Mouse (Mus musculus) olfactory bulb, adult 2 months (tissue): ENCODE results near the gene Camta1. TPM values are rescaled to one million over a fixed set of nuclear protein-coding genes. Genes with fewer than 3 reads are reported as not detected.

Experiments used
- H3K27ac ChIP-seq: fragments of 200-500 bp; 2 replicates; pipeline ENCODE4 v1.5.1; 2012; ENCODE audit warnings: low read depth, low read length; ENCODE audit not compliant: insufficient read depth
- H3K4me1 ChIP-seq: fragments of 200-500 bp; 2 replicates; pipeline ENCODE4 v1.6.1; 2012; ENCODE audit warnings: low read length; ENCODE audit not compliant: control insufficient read depth, insufficient read depth
- H3K4me3 ChIP-seq: fragments of 200-500 bp; 2 replicates; pipeline ENCODE4 v1.5.1; 2012; ENCODE audit warnings: mild to moderate bottlenecking, low read depth, low read length, moderate library complexity; ENCODE audit not compliant: insufficient read depth
- CTCF ChIP-seq: fragments of 200-500 bp; IDR thresholded peaks from 2 replicates; pipeline ENCODE4 v1.5.1; 2012; ENCODE audit warnings: low read depth, mild to moderate bottlenecking, low read length, moderate library complexity; ENCODE audit not compliant: insufficient read depth
- POLR2A ChIP-seq: fragments of 200-500 bp; IDR thresholded peaks from 2 replicates; pipeline ENCODE4 v1.6.1; 2012; ENCODE audit warnings: mild to moderate bottlenecking, low read depth, low read length, moderate library complexity; ENCODE audit not compliant: insufficient read depth
- WGBS: fragments of 180-500 bp; shearing (Covaris S2); methylation state at CpG from one replicate; pipeline ENCODE4 v1.1.7; 2018; 5-methylcytosine and 5-hydroxymethylcytosine counted together
- polyA plus RNA-seq: library from polyadenylated mRNA; stranded (reverse); fragments of >200 nt; gene quantifications from 2 replicates; pipeline ENCODE4 v1.2.4, GENCODE M21; 2012; ENCODE audit warnings: low replicate concordance; ENCODE audit not compliant: missing spikeins, insufficient read depth, insufficient read length

Camta1 gene
- polyA plus RNA-seq, 1 experiment, result 363 TPM

GRCm38 (mm10) chr4:151306311-151306765 is 555.3 kb downstream of the Camta1 start:
- no peak overlapping the region for H3K27ac ChIP-seq
- no peak overlapping the region for H3K4me3 ChIP-seq
- WGBS, result 83% methylated on average over 11 of the region's 11 CpGs
- H3K4me1 ChIP-seq, result peaks cover 12% of the 10 kb centered on the region
- TF ChIP-seq POLR2A, result no peak
- no peak for TF ChIP-seq CTCF

DNA sequence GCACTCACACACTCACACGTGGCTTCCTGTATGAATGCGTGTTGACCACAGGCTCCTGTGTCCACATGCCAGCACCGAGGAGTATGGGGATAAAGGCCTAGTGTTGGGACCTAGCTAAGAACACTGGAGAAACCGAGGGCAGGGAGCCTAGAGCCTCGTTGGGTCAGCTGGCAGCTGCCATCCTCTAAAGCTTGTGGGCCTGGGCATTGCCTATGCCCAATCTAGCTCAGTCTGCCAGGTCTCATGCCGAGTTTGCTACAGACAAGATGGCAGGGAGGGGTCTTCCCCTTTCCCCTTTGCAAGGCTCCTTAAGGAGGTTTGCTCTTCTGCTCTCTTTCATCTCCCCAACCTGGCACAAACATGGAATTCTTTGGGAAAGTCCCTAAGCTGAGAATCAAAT is 555.9 kb downstream of the Camta1 start:
- H3K27ac ChIP-seq, result no peak overlapping the region
- TF ChIP-seq CTCF (no peak), POLR2A (no peak)
- H3K4me3 ChIP-seq, result no peak overlapping the region
- H3K4me1 ChIP-seq, result peaks cover 16% of the 10 kb centered on the region
- WGBS, result 91% methylated on average over 6 of the region's 6 CpGs

- peaks cover 19% of the 10 kb centered on the region for H3K4me1 ChIP-seq
- 82% methylated on average over 3 of the region's 3 CpGs for WGBS
- H3K27ac ChIP-seq, result no peak overlapping the region
- no peak overlapping the region for H3K4me3 ChIP-seq
- TF ChIP-seq CTCF (no peak), POLR2A (no peak)
These were observed 557.7 kb downstream of the Camta1 start for GRCm38 (mm10) chr4:151303931-151304330.

DNA sequence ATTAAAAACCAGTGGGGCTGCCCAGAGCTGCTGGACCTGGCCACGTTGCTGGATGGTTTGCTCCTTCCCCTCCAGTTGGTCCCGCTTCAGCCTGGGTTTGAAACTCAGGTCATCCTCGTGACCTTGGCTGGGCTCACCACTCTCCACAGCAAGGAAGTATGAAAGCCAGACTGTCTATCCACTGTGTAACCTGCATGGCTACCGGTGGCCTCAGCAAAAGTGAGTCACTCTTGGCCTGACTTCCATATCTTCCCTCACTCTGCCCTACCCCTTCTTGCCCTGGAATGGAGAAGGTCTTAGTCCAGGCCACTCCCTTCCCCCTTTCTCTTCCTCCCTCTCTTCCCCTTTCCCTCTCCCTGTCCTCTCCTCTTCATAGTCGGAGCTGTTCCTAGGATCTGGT is 558.2 kb downstream of the Camta1 start:
- TF ChIP-seq CTCF (no peak), POLR2A (no peak)
- Histone ChIP-seq H3K4me1 (peaks cover 19% of the 10 kb centered on the region), H3K27ac (no peak overlapping the region), H3K4me3 (no peak overlapping the region)
- 87% methylated on average over 5 of the region's 5 CpGs for whole genome bisulfite sequencing

DNA sequence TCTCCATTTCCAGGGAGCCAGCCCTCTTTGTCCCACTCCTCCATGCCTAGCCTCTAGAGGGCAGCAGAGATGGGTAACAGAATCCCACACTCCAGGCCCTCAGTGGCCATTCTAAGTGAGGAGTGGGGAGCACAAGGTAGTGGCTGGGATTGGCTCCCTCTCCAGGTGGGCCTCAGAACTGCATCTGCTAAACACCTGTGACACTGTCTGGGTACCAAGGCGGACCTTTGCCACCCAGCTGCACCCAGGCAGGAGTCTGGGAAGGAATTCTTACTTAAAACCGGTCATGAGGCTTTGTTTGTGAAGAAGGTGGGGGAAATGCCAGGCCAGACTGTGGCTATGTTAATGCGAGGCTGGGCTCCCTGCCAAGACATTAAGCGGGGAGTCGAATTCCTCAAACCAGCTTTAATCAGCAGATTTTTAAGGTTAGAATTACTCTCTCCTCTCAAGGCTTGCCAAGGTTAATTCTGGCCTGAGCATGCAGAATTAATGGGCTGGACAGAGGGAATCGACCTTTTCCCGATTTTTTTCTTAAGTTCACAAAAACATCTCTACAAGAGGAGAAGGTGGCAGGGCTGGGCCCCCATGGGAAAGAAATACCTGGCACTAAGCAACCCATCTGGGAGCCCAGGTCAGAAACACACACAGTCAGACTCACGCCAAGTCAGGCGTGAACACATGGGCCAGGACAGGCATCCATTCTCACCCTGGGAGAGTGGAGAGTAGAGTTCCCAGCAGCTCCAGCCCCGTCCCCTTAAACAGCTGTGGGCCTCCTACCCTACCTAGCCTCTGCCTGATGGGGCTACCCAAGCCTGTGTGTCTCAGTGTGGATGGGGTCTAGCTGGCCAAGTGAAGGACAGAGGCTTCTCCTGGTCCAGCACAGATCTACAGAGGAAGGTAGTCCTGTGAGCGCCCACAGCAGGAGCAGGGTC is 559.2 kb downstream of the Camta1 start:
- 36% methylated on average over 11 of the region's 11 CpGs for WGBS
- no peak for TF ChIP-seq POLR2A
- TF ChIP-seq CTCF, result peak; percentile 43; the same call in 1 of the 2 replicates
- Histone ChIP-seq H3K27ac (no peak overlapping the region), H3K4me1 (peaks cover 19% of the 10 kb centered on the region), H3K4me3 (no peak overlapping the region)

- Histone ChIP-seq H3K4me1 (peaks cover 19% of the 10 kb centered on the region), H3K4me3 (no peak overlapping the region), H3K27ac (no peak overlapping the region)
- no peak for TF ChIP-seq POLR2A
- TF ChIP-seq CTCF, result no peak
- WGBS, result 80% methylated on average over 9 of the region's 9 CpGs
These were observed 560.3 kb downstream of the Camta1 start for GRCm38 (mm10) chr4:151301337-151301736.

DNA sequence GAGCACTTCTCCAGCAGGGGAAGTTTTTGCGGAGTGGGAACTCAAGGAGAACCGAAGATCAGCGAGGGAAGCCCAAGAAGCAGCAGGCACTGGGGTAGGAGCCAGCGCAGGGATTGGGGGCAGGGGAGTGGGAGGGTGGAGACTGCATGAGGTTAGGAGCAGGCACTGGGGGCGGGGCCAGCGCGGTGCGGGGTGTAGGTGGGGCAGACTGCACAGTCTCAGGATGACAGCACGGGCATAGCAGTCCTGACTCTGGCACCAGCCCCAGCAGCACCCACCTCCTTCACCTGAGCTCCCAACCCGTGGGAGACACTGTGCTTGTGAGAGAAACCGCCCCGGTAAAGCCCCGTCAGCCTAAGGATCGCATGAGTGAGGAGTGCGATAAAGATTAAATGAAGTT is 561.0 kb downstream of the Camta1 start:
- H3K4me3 ChIP-seq, result no peak overlapping the region
- H3K4me1 ChIP-seq, result peaks cover 21% of the 10 kb centered on the region
- no peak overlapping the region for H3K27ac ChIP-seq
- TF ChIP-seq POLR2A, result no peak
- TF ChIP-seq CTCF, result no peak
- WGBS, result 41% methylated on average over 15 of the region's 15 CpGs

GRCm38 (mm10) chr4:151295515-151296203 is 566.0 kb downstream of the Camta1 start:
- TF ChIP-seq POLR2A (no peak), CTCF (no peak)
- H3K27ac ChIP-seq, result no peak overlapping the region
- no peak overlapping the region for H3K4me3 ChIP-seq
- peaks cover 7% of the 10 kb centered on the region for H3K4me1 ChIP-seq
- whole genome bisulfite sequencing, result 73% methylated on average over 13 of the region's 13 CpGs

- H3K4me3 ChIP-seq, result no peak overlapping the region
- TF ChIP-seq CTCF, result no peak
- H3K27ac ChIP-seq, result no peak overlapping the region
- WGBS, result 72% methylated on average over 6 of the region's 6 CpGs
- peaks cover 16% of the 10 kb centered on the region for H3K4me1 ChIP-seq
These were observed 572.6 kb downstream of the Camta1 start for GRCm38 (mm10) chr4:151288893-151289585.
